Mouse (Mus musculus) CH12.LX (cell line): ENCODE data around the gene 4930503B20Rik.
A peak's percentile ranks its signal among the peaks of the same experiment; 100 is the strongest.

Source experiments
- CHD2 ChIP-seq: IDR thresholded peaks from 2 replicates; pipeline ENCODE4 v1.6.1; 2011; ENCODE audit warnings: low read length, improper control_type of control experiment
- CTCF ChIP-seq, 2 experiments: IDR thresholded peaks in 1 of 2; conservative IDR thresholded peaks in 1 of 2; 2 replicates each; pipeline ENCODE4 v1.5.1; 2011 to 2012; ENCODE audit warnings: low read depth in 2 of 2, low read length in 2 of 2, improper control_type of control experiment in 1 of 2, inconsistent platforms in 1 of 2, mild to moderate bottlenecking in 1 of 2, moderate library complexity in 1 of 2
- E2F4 ChIP-seq: IDR thresholded peaks from 2 replicates; pipeline ENCODE4 v1.6.1; 2011; ENCODE audit warnings: low read depth, low read length, improper control_type of control experiment; ENCODE audit not compliant: insufficient replicate concordance
- EP300 ChIP-seq: IDR thresholded peaks from 2 replicates; pipeline ENCODE4 v1.6.1; 2011; ENCODE audit warnings: low read length, improper control_type of control experiment
- JUN ChIP-seq: IDR thresholded peaks from 2 replicates; pipeline ENCODE4 v1.6.1; 2011; ENCODE audit warnings: low read depth, mild to moderate bottlenecking, low read length, improper control_type of control experiment, moderate library complexity; ENCODE audit not compliant: insufficient read depth
- JUND ChIP-seq: conservative IDR thresholded peaks from 2 replicates; pipeline ENCODE4 v1.6.1; 2011; ENCODE audit warnings: low read depth, low read length, improper control_type of control experiment
- MAFK ChIP-seq: IDR thresholded peaks from 2 replicates; pipeline ENCODE4 v1.6.1; 2011; ENCODE audit warnings: low read length, improper control_type of control experiment; ENCODE audit not compliant: insufficient replicate concordance
- MAZ ChIP-seq: IDR thresholded peaks from 2 replicates; pipeline ENCODE4 v1.6.1; 2012; ENCODE audit warnings: low read depth, mild to moderate bottlenecking, inconsistent platforms, low read length, improper control_type of control experiment, moderate library complexity
- MXI1 ChIP-seq: IDR thresholded peaks from 2 replicates; pipeline ENCODE4 v1.6.1; 2011; ENCODE audit warnings: mild to moderate bottlenecking, low read depth, low read length, improper control_type of control experiment
- POLR2A ChIP-seq: IDR thresholded peaks from 2 replicates; pipeline ENCODE4 v1.6.1; 2011; ENCODE audit warnings: low read depth, mild to moderate bottlenecking, improper control_type of control experiment, low read length
- USF1 ChIP-seq: IDR thresholded peaks from 2 replicates; pipeline ENCODE4 v1.6.1; 2014; ENCODE audit warnings: low read depth, mild to moderate bottlenecking, inconsistent platforms, low read length, improper control_type of control experiment
- ZKSCAN1 ChIP-seq: IDR thresholded peaks from 2 replicates; pipeline ENCODE4 v1.6.1; 2012; ENCODE audit warnings: low read depth, inconsistent platforms, low read length, improper control_type of control experiment, borderline replicate concordance
- ZMIZ1 ChIP-seq: IDR thresholded peaks from 2 replicates; pipeline ENCODE4 v1.6.1; 2012; ENCODE audit warnings: low read depth, mild to moderate bottlenecking, inconsistent platforms, low read length, improper control_type of control experiment

GRCm38 (mm10) chr3:146604647-146605046, 46.5 kb downstream of the 4930503B20Rik start:
- TF ChIP-seq USF1 = peak; percentile 17; the same call in 1 of the 2 replicates
- TF ChIP-seq ZKSCAN1 = no peak
- TF ChIP-seq EP300 = no peak
- no peak for TF ChIP-seq POLR2A
- TF ChIP-seq CTCF (conservative IDR thresholded peaks at IDR 0.05 in 1 of 2, IDR thresholded peaks at IDR 0.05 in 1 of 2; ENCODE audit: low read depth in 2 of 2, low read length in 2 of 2) = no peak
- TF ChIP-seq E2F4 = no peak
- no peak for TF ChIP-seq MXI1
- TF ChIP-seq JUND = no peak
- no peak for TF ChIP-seq JUN
- TF ChIP-seq CHD2 = no peak
- TF ChIP-seq MAFK = no peak
- no peak for TF ChIP-seq ZMIZ1
- no peak for TF ChIP-seq MAZ
